Mouse (Mus musculus) ES-Bruce4 (cell line): ENCODE data around the gene Piga.

Experiments used
- CTCF ChIP-seq: IDR thresholded peaks from one replicate; pipeline ENCODE4 v1.8.1; 2011; ENCODE audit warnings: low read depth, low read length
- POLR2A ChIP-seq: IDR thresholded peaks from one replicate; pipeline ENCODE4 v1.8.1; 2011; ENCODE audit warnings: low read length; ENCODE audit not compliant: insufficient read depth

- TF ChIP-seq POLR2A (no peak), CTCF (no peak)
Observed at GRCm38 (mm10) chrX:164440703-164441102, 21.1 kb downstream of the Piga start.
